Mouse (Mus musculus): Measurements from ENCODE around the gene Hyal2. TPM values are rescaled to one million over a fixed set of nuclear protein-coding genes. Genes with fewer than 3 reads are reported as not detected.

Hyal2 gene
- total and polyA plus RNA-seq, 2 experiments from 2014 or later: 58.6 to 97.3 TPM

DNA sequence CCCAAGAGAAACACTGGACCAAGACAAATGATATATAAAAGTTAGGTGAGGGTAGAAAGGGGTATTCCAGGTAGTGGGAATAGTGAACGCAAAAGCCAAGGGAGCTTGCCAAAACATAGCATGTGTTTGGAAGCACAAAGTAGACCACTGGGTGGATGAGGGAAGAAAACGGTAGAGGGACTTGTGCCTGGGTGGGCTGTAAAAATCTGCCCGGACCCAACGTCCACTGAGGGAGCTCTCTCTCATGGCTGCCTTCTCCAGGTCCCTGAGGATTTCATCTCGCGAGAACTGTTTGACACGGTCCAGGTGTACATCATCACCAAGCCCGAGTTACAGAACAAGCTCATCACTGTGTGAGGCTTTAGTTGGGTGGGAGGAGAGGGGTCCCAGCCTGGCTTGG, 25.0 kb upstream of the Hyal2 start:
- Histone ChIP-seq H3K4me1 (ENCODE audit: control insufficient read depth, insufficient read depth) (peaks cover 28% of the 10 kb centered on the region), H3K27me3 (ENCODE audit: control insufficient read depth, insufficient read depth, low read length) (0 out of 2 replicates have a peak, but pooled peaks cover 2% of the 10 kb centered on the region), H3K9ac (replicated peaks; ENCODE audit: low read depth, low read length) (peak overlapping the region; percentile 56), H3K27ac (ENCODE audit: low read depth) (no peak overlapping the region), H3K9me3 (replicated peaks; ENCODE audit: control insufficient read depth, low read length) (no peaks in the 10 kb centered on the region), H3K36me3 (replicated peaks; ENCODE audit: control insufficient read depth, insufficient read depth, low read length) (peaks cover 34% of the 10 kb centered on the region), H3K4me3 (ENCODE audit: low read depth, low read length) (peak overlapping the region; percentile 81), H3K4me2 (ENCODE audit: low read depth, low read length) (peak overlapping the region; percentile 91)
- ATAC-seq (ENCODE audit: insufficient read depth, low read depth) (no peak), DNase-seq (ENCODE audit: low spot score) (no peak)
- WGBS: 36% methylated on average over 8 of the region's 8 CpGs
- TF ChIP-seq EP300 (IDR thresholded peaks at IDR 0.05; ENCODE audit: low read depth) (no peak), CTCF (IDR thresholded peaks at IDR 0.05; ENCODE audit: low read depth) (no peak)

DNA sequence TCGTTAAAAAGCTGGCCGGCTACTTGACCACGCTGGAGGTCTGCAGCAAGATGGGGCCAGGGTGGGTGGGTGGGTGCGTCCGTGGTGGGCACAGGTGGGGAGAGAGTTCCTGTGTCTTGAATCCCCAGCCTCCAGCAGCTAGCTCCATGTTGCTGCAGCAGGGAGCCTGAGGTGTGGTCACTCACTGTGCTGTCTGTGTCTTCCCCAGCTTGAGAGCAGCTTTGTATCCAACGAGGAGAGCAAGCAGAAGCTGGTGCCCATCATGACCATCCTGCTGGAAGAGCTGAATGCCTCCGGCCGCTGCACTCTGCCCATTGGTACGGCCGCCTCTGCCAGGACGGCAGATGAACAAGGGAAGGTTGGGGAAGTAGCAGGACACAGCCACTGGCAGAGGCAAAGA, 24.4 kb upstream of the Hyal2 start:
- ATAC-seq (ENCODE audit: insufficient read depth, low read depth): no peak
- H3K4me2 ChIP-seq (ENCODE audit: low read depth, low read length): no peak overlapping the region
- H3K9ac ChIP-seq (replicated peaks; ENCODE audit: low read depth, low read length): no peak overlapping the region

DNA sequence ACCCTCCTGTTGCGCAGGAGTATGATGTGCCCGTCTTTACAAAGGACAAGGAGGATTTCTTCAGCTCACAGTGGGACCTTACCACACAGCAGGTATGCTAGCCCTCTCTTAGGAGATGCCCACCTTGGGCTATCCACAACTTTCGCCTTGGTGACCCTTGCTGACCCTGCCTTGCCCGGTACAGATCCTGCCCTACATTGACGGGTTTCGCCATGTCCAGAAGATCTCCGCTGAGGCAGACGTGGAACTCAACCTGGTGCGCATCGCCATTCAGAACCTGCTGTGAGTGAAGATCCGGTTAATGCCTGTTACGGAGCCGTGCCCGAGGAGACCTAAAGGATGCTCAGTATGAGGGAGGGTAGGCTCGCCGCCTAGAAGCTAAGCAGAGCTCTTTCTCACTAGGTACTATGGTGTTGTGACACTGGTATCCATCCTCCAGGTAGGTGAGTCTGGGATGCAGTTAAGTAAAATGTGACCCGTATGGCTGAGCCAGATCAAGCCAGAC, 23.5 kb upstream of the Hyal2 start:
- H3K4me2 ChIP-seq (ENCODE audit: low read depth, low read length): no peak overlapping the region
- ATAC-seq (ENCODE audit: insufficient read depth, low read depth) (no peak), DNase-seq (ENCODE audit: low spot score) (no peak)
- H3K9me3 ChIP-seq (replicated peaks; ENCODE audit: control insufficient read depth, low read length): no peaks in the 10 kb centered on the region
- WGBS: 89% methylated on average over 17 of the region's 17 CpGs
- H3K4me3 ChIP-seq (ENCODE audit: low read depth, low read length): no peak overlapping the region
- TF ChIP-seq EP300 (IDR thresholded peaks at IDR 0.05; ENCODE audit: low read depth): no peak
- TF ChIP-seq CTCF (IDR thresholded peaks at IDR 0.05; ENCODE audit: low read depth): no peak
- H3K36me3 ChIP-seq (replicated peaks; ENCODE audit: control insufficient read depth, insufficient read depth, low read length): peaks cover 19% of the 10 kb centered on the region
- H3K9ac ChIP-seq (replicated peaks; ENCODE audit: low read depth, low read length): no peak overlapping the region
- H3K27ac ChIP-seq (ENCODE audit: low read depth): no peak overlapping the region
- peaks cover 28% of the 10 kb centered on the region for H3K4me1 ChIP-seq (ENCODE audit: control insufficient read depth, insufficient read depth)
- H3K27me3 ChIP-seq (ENCODE audit: control insufficient read depth, insufficient read depth, low read length): 0 out of 2 replicates have a peak, but pooled peaks cover 4% of the 10 kb centered on the region

More for the DNA sequence above, 24.4 kb upstream of the Hyal2 start:
- Histone ChIP-seq H3K9me3 (replicated peaks; ENCODE audit: control insufficient read depth, low read length) (no peaks in the 10 kb centered on the region), H3K36me3 (replicated peaks; ENCODE audit: control insufficient read depth, insufficient read depth, low read length) (peaks cover 29% of the 10 kb centered on the region), H3K4me1 (ENCODE audit: control insufficient read depth, insufficient read depth) (peaks cover 28% of the 10 kb centered on the region), H3K27me3 (ENCODE audit: control insufficient read depth, insufficient read depth, low read length) (0 out of 2 replicates have a peak, but pooled peaks cover 4% of the 10 kb centered on the region), H3K27ac (ENCODE audit: low read depth) (no peak overlapping the region), H3K4me3 (ENCODE audit: low read depth, low read length) (no peak overlapping the region)
- no peak for DNase-seq (ENCODE audit: low spot score)
- TF ChIP-seq CTCF (IDR thresholded peaks at IDR 0.05; ENCODE audit: low read depth) (no peak), EP300 (IDR thresholded peaks at IDR 0.05; ENCODE audit: low read depth) (no peak)
- WGBS: 84% methylated on average over 11 of the region's 11 CpGs

DNA sequence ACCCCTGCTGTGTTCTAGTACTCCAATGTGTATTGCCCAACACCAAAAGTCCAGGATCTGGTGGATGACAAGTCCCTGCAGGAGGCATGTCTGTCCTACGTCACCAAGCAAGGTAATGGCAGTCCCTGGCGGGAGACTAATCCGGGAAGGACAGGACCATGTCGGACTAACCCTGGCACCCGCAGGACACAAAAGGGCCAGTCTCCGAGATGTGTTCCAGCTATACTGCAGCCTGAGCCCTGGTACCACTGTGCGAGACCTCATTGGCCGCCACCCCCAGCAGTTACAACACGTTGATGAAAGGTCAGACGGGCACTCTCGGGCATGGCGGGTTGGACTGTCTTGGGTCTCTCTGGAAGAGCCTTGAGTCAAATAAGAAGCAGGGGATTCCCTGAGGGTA, 23.0 kb upstream of the Hyal2 start:
- Histone ChIP-seq H3K27ac (ENCODE audit: low read depth) (no peak overlapping the region), H3K4me2 (ENCODE audit: low read depth, low read length) (no peak overlapping the region), H3K27me3 (ENCODE audit: control insufficient read depth, insufficient read depth, low read length) (0 out of 2 replicates have a peak, but pooled peaks cover 4% of the 10 kb centered on the region), H3K4me3 (ENCODE audit: low read depth, low read length) (no peak overlapping the region), H3K4me1 (ENCODE audit: control insufficient read depth, insufficient read depth) (peaks cover 28% of the 10 kb centered on the region), H3K9me3 (replicated peaks; ENCODE audit: control insufficient read depth, low read length) (no peaks in the 10 kb centered on the region), H3K9ac (replicated peaks; ENCODE audit: low read depth, low read length) (no peak overlapping the region), H3K36me3 (replicated peaks; ENCODE audit: control insufficient read depth, insufficient read depth, low read length) (peaks cover 14% of the 10 kb centered on the region)
- DNase-seq (ENCODE audit: low spot score) (no peak), ATAC-seq (ENCODE audit: insufficient read depth, low read depth) (no peak)
- TF ChIP-seq CTCF (IDR thresholded peaks at IDR 0.05; ENCODE audit: low read depth): no peak
- TF ChIP-seq EP300 (IDR thresholded peaks at IDR 0.05; ENCODE audit: low read depth): no peak
- 85% methylated on average over 12 of the region's 12 CpGs for WGBS

DNA sequence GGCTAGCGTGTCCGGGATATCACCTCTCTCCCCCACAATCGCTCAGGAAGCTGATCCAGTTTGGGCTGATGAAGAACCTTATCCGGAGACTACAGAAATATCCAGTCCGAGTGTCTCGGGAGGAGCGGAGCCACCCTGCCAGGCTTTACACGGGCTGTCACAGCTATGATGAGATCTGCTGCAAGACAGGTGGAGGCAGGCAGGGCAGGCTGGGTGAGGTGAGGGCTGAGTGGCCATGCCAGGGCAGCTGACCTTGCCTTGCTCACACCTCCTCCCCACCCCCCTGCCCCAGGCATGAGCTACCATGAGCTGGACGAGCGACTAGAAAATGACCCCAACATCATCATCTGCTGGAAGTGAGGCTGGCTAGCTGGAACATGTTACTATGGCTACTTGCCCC, 22.5 kb upstream of the Hyal2 start:
- H3K9me3 ChIP-seq (replicated peaks; ENCODE audit: control insufficient read depth, low read length): no peaks in the 10 kb centered on the region
- ATAC-seq (ENCODE audit: insufficient read depth, low read depth) (no peak), DNase-seq (ENCODE audit: low spot score) (no peak)
- H3K9ac ChIP-seq (replicated peaks; ENCODE audit: low read depth, low read length): no peak overlapping the region
- no peak overlapping the region for H3K4me3 ChIP-seq (ENCODE audit: low read depth, low read length)
- H3K4me2 ChIP-seq (ENCODE audit: low read depth, low read length): no peak overlapping the region
- H3K27me3 ChIP-seq (ENCODE audit: control insufficient read depth, insufficient read depth, low read length): 0 out of 2 replicates have a peak, but pooled peaks cover 6% of the 10 kb centered on the region
- peaks cover 28% of the 10 kb centered on the region for H3K4me1 ChIP-seq (ENCODE audit: control insufficient read depth, insufficient read depth)
- H3K36me3 ChIP-seq (replicated peaks; ENCODE audit: control insufficient read depth, insufficient read depth, low read length): peaks cover 11% of the 10 kb centered on the region; the same call in 1 of the 2 replicates
- TF ChIP-seq EP300 (IDR thresholded peaks at IDR 0.05; ENCODE audit: low read depth): no peak
- 81% methylated on average over 10 of the region's 10 CpGs for WGBS
- no peak overlapping the region for H3K27ac ChIP-seq (ENCODE audit: low read depth)

DNA sequence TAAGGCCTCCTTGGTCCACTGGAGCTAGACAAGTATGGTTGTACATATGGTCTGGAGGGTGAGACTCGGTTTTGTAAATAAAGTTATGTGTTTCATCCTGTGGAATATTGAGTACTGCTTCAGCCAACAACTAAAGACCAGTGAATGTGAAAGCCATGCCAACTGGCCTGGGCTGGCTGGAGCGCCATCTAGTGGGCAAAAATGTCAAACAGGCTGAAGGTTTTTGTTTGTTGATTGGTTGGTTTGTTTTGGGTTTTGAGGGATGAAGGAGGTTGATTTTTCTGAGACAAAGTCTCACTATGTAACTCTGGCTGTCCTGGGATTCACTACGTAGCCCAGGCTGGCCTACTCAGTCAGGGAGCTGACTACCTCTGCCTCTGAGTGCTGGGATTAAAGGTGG, 22.1 kb upstream of the Hyal2 start:
- H3K9me3 ChIP-seq (replicated peaks; ENCODE audit: control insufficient read depth, low read length): no peaks in the 10 kb centered on the region
- H3K27me3 ChIP-seq (ENCODE audit: control insufficient read depth, insufficient read depth, low read length): 0 out of 2 replicates have a peak, but pooled peaks cover 10% of the 10 kb centered on the region
- peaks cover 11% of the 10 kb centered on the region; the same call in 1 of the 2 replicates for H3K36me3 ChIP-seq (replicated peaks; ENCODE audit: control insufficient read depth, insufficient read depth, low read length)
- no peak overlapping the region for H3K9ac ChIP-seq (replicated peaks; ENCODE audit: low read depth, low read length)
- peak; percentile 92 for TF ChIP-seq CTCF (IDR thresholded peaks at IDR 0.05; ENCODE audit: low read depth)
- no peak for TF ChIP-seq EP300 (IDR thresholded peaks at IDR 0.05; ENCODE audit: low read depth)
- ATAC-seq (ENCODE audit: insufficient read depth, low read depth) (no peak), DNase-seq (ENCODE audit: low spot score) (no peak)
- H3K4me3 ChIP-seq (ENCODE audit: low read depth, low read length): no peak overlapping the region
- H3K27ac ChIP-seq (ENCODE audit: low read depth): no peak overlapping the region
- peaks cover 28% of the 10 kb centered on the region for H3K4me1 ChIP-seq (ENCODE audit: control insufficient read depth, insufficient read depth)
- no peak overlapping the region for H3K4me2 ChIP-seq (ENCODE audit: low read depth, low read length)
- 11% methylated on average over 3 of the region's 3 CpGs for WGBS
